Mouse (Mus musculus) urinary bladder, postnatal 0 days (tissue): ENCODE data around the gene Clspn. TPM values are rescaled to one million over a fixed set of nuclear protein-coding genes. Genes with fewer than 3 reads are reported as not detected.

ENCODE experiments used
- microRNA-seq: library from miRNA; unstranded; fragments of <30 nt; microRNA quantifications from one replicate; pipeline ENCODE4, GENCODE M21; 2016
- polyA plus RNA-seq: library from polyadenylated mRNA; unstranded; fragments of >200 nt; fragmentation: Nextera tagmentation; extraction: Ambion mirVana; gene quantifications from 2 replicates; pipeline ENCODE4 v1.2.1, GENCODE M21; 2015

Clspn gene
- 7.8 and 9.5 TPM in 2 replicates for polyA plus RNA-seq

GRCm38 (mm10) chr4:126556809-126557711 lies at the start of gene Clspn:
Gene Clspn, plus strand, starts transcription at chr4:126556935.

GRCm38 (mm10) chr4:126532827-126533728 lies 23.7 kb upstream of the Clspn start, which contains the start of gene Ago4:
Gene Ago4, minus strand, starts transcription at chr4:126533472.

GRCm38 (mm10) chr4:126609606-126610181 lies 53.0 kb downstream of the Clspn start, which contains the start of gene 5730409E04Rik:
Gene 5730409E04Rik, plus strand, starts transcription at chr4:126609818.

Small RNA genes lying within 50 kb of the gene (microRNA-seq; reads per million reads assigned to microRNA genes)
- not detected for gene Mir7119

Other genes with a start within 250 kb of the Clspn start
- gene Adprhl2, start 235.2 kb upstream of the Clspn start, polyA plus RNA-seq: 40.0 and 41.0 TPM in 2 replicates
- gene Tekt2, start 231.2 kb upstream of the Clspn start, polyA plus RNA-seq: 10.3 and 11.3 TPM in 2 replicates
- gene Ago3, start 127.4 kb upstream of the Clspn start, polyA plus RNA-seq: 10.2 and 12.0 TPM in 2 replicates
- 1.8 and 2.5 TPM in 2 replicates for gene Ago1, start 88.4 kb upstream of the Clspn start, polyA plus RNA-seq
- gene Ago4, start 23.5 kb upstream of the Clspn start, polyA plus RNA-seq: 1.2 and 1.5 TPM in 2 replicates
- gene 5730409E04Rik, start 52.9 kb downstream of the Clspn start, polyA plus RNA-seq: 5.3 and 6.0 TPM in 2 replicates
- 358 and 378 TPM in 2 replicates for gene Psmb2, start 120.7 kb downstream of the Clspn start, polyA plus RNA-seq
- gene Tfap2e, start 179.3 kb downstream of the Clspn start, polyA plus RNA-seq: not detected in 2 replicates
- gene Ncdn, start 196.5 kb downstream of the Clspn start, polyA plus RNA-seq: 16.7 TPM in 2 replicates
- gene AU040320, start 196.6 kb downstream of the Clspn start, polyA plus RNA-seq: 12.0 and 12.7 TPM in 2 replicates